Mouse (Mus musculus) lung, adult 2 months (tissue): ENCODE results near the gene Rps15. TPM values are rescaled to one million over a fixed set of nuclear protein-coding genes. Genes with fewer than 3 reads are reported as not detected.

Source experiments
- DNase-seq: peaks from one replicate; pipeline ENCODE4 v3.0.0; 2022
- H3K4me1 ChIP-seq: fragments of 200-500 bp; 2 replicates; pipeline ENCODE4 v1.6.1; 2011; ENCODE audit warnings: low read length; ENCODE audit not compliant: control insufficient read depth, insufficient read depth
- H3K4me3 ChIP-seq: fragments of 200-500 bp; replicated peaks from 2 replicates; pipeline ENCODE3; 2011; ENCODE audit warnings: low read depth, mild to moderate bottlenecking, control low read depth, low read length; ENCODE audit errors: extremely low read depth
- CTCF ChIP-seq: fragments of 200-500 bp; IDR thresholded peaks from 2 replicates; pipeline ENCODE4 v1.5.1; 2011; ENCODE audit warnings: mild to moderate bottlenecking, low read length, control low read depth; ENCODE audit not compliant: insufficient read depth
- POLR2A ChIP-seq: fragments of 200-500 bp; IDR thresholded peaks from 2 replicates; pipeline ENCODE4 v1.6.1; 2011; ENCODE audit warnings: low read depth, mild to moderate bottlenecking, control low read depth, low read length, borderline replicate concordance; ENCODE audit errors: extremely low read depth
- WGBS: fragments of 180-500 bp; shearing (Covaris S2); methylation state at CpG from one replicate; pipeline ENCODE4 v1.1.7; 2018; 5-methylcytosine and 5-hydroxymethylcytosine counted together
- polyA plus RNA-seq: library from polyadenylated mRNA; depleted of rRNA; stranded (reverse); fragments of >200 nt; gene quantifications from 2 replicates; pipeline ENCODE4 v1.2.3, GENCODE M21; 2012

The Rps15 gene
- polyA plus RNA-seq, 1 experiment = 1,318 TPM

DNA sequence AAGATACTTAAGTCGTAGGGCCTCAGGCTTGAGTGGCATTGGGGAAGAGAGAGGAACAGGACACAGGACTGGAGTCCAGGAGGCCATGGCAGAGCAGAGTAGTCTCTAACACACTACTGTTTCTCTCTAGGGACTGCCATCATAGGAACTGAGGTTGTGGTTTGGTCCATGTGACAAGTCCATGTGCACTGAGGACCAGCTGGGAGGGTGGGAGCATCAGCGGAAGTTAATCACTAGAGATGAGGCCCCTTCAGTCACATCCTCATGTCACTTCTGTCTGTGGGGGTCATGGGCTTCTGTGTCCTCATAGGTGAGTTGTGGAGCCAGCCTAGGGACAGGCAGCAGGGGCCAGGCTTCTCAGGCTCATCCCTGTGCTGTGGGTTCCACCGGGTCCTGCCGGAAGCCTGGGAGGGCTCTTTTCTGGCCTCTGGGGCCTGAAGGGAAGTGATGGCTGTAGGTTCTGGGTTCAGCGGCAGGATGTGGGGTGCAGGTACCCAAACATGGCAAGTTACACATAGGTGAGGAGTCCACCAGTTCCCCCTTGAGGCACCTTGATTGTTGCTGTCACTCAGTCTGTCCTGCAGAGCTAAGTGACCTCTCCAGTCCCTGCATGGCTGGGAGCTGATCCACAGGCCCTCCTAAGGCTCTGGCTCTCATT is 20.9 kb upstream of the Rps15 start:
- Histone ChIP-seq H3K4me1 (peaks cover 19% of the 10 kb centered on the region), H3K4me3 (no peak overlapping the region)
- 60% methylated on average over 5 of the region's 5 CpGs for WGBS
- DNase-seq = no peak
- TF ChIP-seq POLR2A = no peak
- TF ChIP-seq CTCF = no peak

DNA sequence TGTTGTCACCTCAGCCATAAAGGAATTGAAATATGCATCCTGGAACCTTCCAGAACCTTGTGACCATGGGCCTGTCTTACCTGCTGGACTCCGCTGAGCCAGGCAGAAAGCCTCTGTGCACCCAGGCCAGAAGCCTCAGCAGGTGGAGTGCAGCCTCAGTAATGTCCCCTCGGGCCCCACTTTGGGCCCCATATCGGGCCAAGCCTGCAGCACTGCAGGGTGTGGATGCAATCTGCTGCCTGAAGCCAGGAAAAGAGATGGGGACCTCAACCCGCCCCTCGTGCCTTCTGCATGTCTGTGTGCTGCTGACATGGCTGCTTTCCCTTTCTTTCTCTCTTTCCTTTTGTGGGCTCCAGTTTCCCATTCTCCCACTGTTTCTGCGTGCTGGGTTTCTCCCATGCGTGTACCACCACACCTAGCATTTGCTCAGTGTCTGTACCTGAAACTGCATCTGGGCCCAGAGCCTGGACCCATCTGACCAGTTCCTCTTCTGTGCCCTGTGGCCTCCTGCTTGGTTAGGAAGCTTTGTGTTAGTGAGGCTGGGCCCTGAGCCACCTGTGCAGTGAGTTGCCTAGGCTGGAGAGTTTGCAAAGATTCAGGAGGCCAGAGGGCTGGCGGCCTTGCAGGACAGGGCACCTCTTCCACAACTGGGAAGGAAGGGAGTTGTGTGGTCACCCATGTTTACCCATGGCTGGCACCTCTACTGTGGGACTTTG is 20.2 kb upstream of the Rps15 start:
- TF ChIP-seq POLR2A = no peak
- TF ChIP-seq CTCF = no peak
- Histone ChIP-seq H3K4me3 (no peak overlapping the region), H3K4me1 (peaks cover 19% of the 10 kb centered on the region)
- WGBS = 65% methylated on average over 8 of the region's 8 CpGs
- no peak for DNase-seq

- peaks cover 14% of the 10 kb centered on the region; the same call in 1 of the 2 replicates for H3K4me1 ChIP-seq
- no peak for TF ChIP-seq POLR2A
- no peak for TF ChIP-seq CTCF
Observed at GRCm38 (mm10) chr10:80273847-80274246, 18.4 kb upstream of the Rps15 start.

GRCm38 (mm10) chr10:80276238-80276637 is 16.0 kb upstream of the Rps15 start:
- TF ChIP-seq CTCF = no peak
- no peak for TF ChIP-seq POLR2A
- H3K4me1 ChIP-seq = peaks cover 2% of the 10 kb centered on the region; the same call in 1 of the 2 replicates
- 66% methylated on average over 5 of the region's 5 CpGs for WGBS
- H3K4me3 ChIP-seq = no peak overlapping the region
- no peak for DNase-seq

More at GRCm38 (mm10) chr10:80273847-80274246, 18.4 kb upstream of the Rps15 start:
- H3K4me3 ChIP-seq = no peak overlapping the region
- 70% methylated on average over 3 of the region's 3 CpGs for WGBS
- DNase-seq = no peak

GRCm38 (mm10) chr10:80278390-80278789 is 13.9 kb upstream of the Rps15 start:
- TF ChIP-seq CTCF = no peak
- TF ChIP-seq POLR2A = no peak
- DNase-seq = no peak
- 0 out of 2 replicates have a peak, but pooled peaks cover 4% of the 10 kb centered on the region for H3K4me1 ChIP-seq
- H3K4me3 ChIP-seq = no peak overlapping the region
- 89% methylated on average over 9 of the region's 9 CpGs for WGBS

DNA sequence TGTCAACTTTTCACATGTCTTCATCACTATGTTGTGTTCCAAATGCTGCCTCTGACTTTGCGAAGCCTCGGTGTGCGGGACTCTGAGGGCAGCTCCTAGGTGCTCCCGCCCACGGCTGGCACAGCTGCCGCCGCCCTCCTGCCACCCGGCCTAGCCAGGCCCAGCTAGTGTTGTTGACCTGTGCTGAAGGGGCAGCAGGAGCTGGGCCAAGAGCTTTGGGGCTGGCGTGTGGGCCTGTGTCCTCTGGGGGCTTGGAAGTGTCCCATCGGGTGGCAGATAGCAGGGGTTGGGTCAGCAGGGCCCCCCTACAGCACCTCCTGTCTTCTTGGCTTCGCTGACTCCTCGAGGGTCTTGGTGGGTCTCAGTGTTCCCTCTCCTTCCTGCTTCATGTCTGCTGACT is 13.0 kb upstream of the Rps15 start:
- Histone ChIP-seq H3K4me1 (0 out of 2 replicates have a peak, but pooled peaks cover 4% of the 10 kb centered on the region), H3K4me3 (no peak overlapping the region)
- no peak for TF ChIP-seq POLR2A
- no peak for TF ChIP-seq CTCF
- DNase-seq = no peak
- 84% methylated on average over 12 of the region's 12 CpGs for WGBS

- 64% methylated on average over 7 of the region's 7 CpGs for WGBS
- Histone ChIP-seq H3K4me3 (no peak overlapping the region), H3K4me1 (0 out of 2 replicates have a peak, but pooled peaks cover 4% of the 10 kb centered on the region)
- no peak for TF ChIP-seq CTCF
- no peak for TF ChIP-seq POLR2A
- DNase-seq = peak; percentile 43
Observed at GRCm38 (mm10) chr10:80281304-80281703, 10.9 kb upstream of the Rps15 start.

- H3K4me1 ChIP-seq = 0 out of 2 replicates have a peak, but pooled peaks cover 4% of the 10 kb centered on the region
- no peak overlapping the region for H3K4me3 ChIP-seq
- peak; percentile 66 for DNase-seq
- TF ChIP-seq POLR2A (0 out of 2 replicates have a peak, but pooled peaks have one; percentile 23), CTCF (no peak)
- WGBS = 59% methylated on average over 8 of the region's 8 CpGs
Observed at GRCm38 (mm10) chr10:80281921-80282371, 10.3 kb upstream of the Rps15 start.

DNA sequence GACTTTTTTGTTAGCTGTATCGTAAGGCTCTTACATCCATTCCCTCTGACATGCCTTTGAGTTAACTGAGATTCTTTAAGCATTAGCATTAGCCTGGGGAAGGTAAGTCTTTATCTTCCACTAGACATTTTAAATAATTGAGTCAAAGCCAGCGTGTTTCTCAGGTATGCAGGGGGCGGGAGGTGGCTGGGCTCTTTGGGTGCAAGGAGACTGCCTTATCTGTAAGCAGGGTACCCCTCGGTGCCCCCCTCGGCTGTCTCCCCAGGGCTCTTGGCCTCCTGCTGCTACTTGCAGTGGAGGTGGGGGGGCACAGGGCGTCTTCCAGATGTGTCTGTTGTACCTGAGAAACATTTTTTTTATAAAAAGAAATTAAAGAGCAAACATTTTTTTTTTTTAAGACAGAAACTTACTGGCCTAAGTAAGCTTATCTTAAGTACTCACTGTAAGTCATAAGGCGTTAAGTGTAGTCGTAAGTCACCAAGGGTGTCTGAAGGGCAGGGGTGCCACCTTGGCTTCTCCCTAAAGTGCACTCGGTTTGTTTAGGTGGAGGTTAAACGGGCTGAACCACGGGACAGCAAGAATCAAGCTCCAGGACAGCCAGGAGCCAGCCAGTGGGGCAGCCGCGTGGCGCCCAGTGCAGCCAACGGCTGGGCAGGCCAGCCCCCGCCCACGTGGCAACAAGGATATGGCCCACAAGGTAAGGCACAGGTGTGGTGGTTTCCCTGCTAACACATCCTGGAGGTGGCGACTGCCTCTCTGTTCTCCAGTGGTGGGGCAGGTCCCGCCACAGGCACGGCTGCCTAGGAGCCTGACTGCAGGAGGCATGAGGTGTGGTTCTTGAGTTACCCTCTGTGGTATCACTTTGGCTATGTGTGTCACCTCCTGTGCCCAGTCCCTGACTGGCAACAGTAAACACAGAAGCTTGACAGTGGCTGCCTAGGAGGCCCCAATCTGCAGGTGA is 9.5 kb upstream of the Rps15 start:
- no peak for TF ChIP-seq CTCF
- no peak for TF ChIP-seq POLR2A

More for the DNA sequence above, 9.5 kb upstream of the Rps15 start:
- Histone ChIP-seq H3K4me1 (0 out of 2 replicates have a peak, but pooled peaks cover 4% of the 10 kb centered on the region), H3K4me3 (no peak overlapping the region)
- DNase-seq = peak; percentile 58
- 67% methylated on average over 20 of the region's 20 CpGs for WGBS
